Mouse (Mus musculus): ENCODE measurements around the gene Dirc2. TPM values are rescaled to one million over a fixed set of nuclear protein-coding genes. Genes with fewer than 3 reads are reported as not detected.

Gene Dirc2
- polyA plus RNA-seq, 1 experiment from 2014 or later = 17.3 TPM

DNA sequence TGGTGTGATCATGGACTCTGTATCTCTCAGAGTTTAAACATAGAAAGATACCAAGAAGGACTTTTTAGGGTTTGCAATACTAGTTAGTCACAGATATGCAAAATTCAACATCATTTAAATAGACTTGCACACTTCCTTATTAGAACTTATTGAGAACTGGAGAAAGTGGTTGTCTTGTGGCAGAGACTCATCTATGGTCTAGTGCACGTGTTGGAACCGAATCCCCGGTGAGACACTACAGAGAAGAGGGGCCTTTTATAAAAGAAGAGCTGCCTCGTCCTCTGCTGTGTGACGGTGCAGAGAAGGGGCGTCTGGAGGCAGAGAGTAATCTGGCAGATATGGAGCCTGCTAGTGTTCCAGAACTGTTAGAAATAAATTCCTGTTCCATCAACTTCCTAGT is 44.6 kb downstream of the Dirc2 start:
- no peak for DNase-seq (ENCODE audit: low spot score)
- no peak overlapping the region for H3K27ac ChIP-seq
- WGBS = 76% methylated on average over 6 of the region's 6 CpGs
- no peaks in the 10 kb centered on the region for H3K27me3 ChIP-seq (ENCODE audit: insufficient read depth, poor library complexity, severe bottlenecking)
- H3K4me3 ChIP-seq = no peak overlapping the region
- no peaks in the 10 kb centered on the region for H3K9me3 ChIP-seq
- peaks cover 12% of the 10 kb centered on the region for H3K36me3 ChIP-seq
- H3K4me1 ChIP-seq (replicated peaks) = peaks cover 11% of the 10 kb centered on the region

DNA sequence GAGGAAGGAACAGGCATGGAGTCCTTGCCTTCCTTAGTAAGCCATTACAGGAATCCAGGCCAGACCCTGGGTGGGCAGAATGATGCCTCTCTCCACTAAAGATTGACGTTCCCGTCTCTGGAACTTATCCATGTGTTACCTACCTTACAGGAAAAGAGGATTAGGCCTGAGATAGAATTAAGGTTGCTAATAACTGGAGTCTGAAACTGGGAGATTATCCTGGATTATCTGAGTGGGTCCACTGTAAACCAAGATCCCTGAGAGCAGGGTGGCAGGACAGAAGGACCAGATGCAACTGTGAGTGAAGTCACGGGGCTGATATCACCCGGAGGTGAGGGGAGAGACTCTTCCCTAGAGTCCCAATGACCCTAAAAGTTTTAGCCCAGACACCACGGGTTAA is 51.4 kb downstream of the Dirc2 start:
- DNase-seq (ENCODE audit: low spot score) = no peak
- H3K27ac ChIP-seq = no peak overlapping the region
- H3K27me3 ChIP-seq (ENCODE audit: insufficient read depth, poor library complexity, severe bottlenecking) = no peaks in the 10 kb centered on the region
- H3K36me3 ChIP-seq = peaks cover 21% of the 10 kb centered on the region
- H3K4me1 ChIP-seq (replicated peaks) = peaks cover 6% of the 10 kb centered on the region
- no peak overlapping the region for H3K4me3 ChIP-seq
- H3K9me3 ChIP-seq = peaks cover 2% of the 10 kb centered on the region; the same call in 1 of the 2 replicates
- WGBS = 86% methylated on average over 5 of the region's 5 CpGs

DNA sequence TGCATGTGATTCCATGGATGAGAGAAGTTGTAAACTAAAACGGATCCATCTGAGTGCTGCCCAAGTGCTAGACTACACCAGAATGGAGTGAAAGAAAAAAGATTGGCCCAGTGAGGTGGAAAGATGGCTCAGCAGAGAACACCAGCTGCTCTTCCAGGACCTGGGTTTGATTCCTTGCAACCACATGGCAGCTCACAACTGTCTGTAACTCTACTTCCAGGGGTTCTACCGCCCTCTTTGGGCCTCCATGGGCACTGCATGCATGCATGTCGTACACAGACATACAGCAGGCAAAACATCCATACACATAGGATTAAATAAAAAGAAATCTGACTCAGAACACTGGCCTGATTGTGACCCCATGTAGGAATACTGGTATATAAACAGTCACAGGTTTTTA is 52.9 kb downstream of the Dirc2 start:
- no peak for DNase-seq (ENCODE audit: low spot score)
- 78% methylated on average over 3 of the region's 3 CpGs for WGBS
- Histone ChIP-seq H3K36me3 (peaks cover 18% of the 10 kb centered on the region), H3K4me3 (no peak overlapping the region), H3K27me3 (ENCODE audit: insufficient read depth, poor library complexity, severe bottlenecking) (no peaks in the 10 kb centered on the region), H3K4me1 (replicated peaks) (peaks cover 9% of the 10 kb centered on the region), H3K9me3 (peaks cover 2% of the 10 kb centered on the region; the same call in 1 of the 2 replicates), H3K27ac (no peak overlapping the region)

DNA sequence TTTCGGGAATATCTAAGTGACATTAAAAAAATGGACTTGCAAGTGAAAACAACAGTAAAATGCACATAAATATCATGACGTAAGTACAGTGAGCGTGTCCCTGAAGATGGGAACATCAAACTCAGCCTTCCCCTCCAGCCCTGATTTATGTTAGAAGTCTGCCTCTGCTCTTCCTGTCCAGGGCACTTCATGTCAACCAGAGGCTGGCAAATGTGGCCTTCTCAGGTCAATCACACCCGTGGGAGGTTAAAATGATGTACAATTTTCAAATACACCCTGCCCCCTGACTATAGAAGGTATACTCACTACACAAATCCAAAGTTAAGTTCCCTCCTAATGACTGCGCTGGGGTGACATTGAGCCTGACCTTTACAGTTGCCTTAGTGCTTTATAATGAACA is 53.4 kb downstream of the Dirc2 start:
- peaks cover 2% of the 10 kb centered on the region; the same call in 1 of the 2 replicates for H3K9me3 ChIP-seq
- no peak overlapping the region for H3K4me3 ChIP-seq
- H3K36me3 ChIP-seq = peaks cover 18% of the 10 kb centered on the region
- H3K27ac ChIP-seq = no peak overlapping the region
- peaks cover 13% of the 10 kb centered on the region for H3K4me1 ChIP-seq (replicated peaks)
- no peak for DNase-seq (ENCODE audit: low spot score)
- no peaks in the 10 kb centered on the region for H3K27me3 ChIP-seq (ENCODE audit: insufficient read depth, poor library complexity, severe bottlenecking)
- WGBS = 91% methylated on average over 5 of the region's 5 CpGs

DNA sequence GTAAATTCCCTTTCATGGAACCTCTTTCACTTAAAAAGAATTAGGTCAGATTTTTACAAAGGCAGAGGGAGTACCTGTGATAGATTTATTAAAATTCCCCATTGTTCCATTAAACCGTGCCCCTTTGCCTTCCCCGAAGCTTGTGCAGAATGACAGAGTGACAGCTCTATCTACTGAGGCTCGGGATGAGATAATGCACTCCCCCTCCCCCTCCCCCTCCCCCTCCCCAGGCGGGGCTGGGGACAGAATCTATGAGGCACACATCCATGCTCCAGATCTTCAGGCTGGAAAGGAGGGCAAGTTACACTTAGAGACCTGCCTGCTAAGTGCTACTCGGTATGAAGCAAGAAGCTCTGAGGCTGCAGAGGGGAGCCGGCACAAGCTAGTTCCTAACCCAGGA is 53.8 kb downstream of the Dirc2 start:
- Histone ChIP-seq H3K9me3 (peaks cover 2% of the 10 kb centered on the region; the same call in 1 of the 2 replicates), H3K27ac (no peak overlapping the region), H3K36me3 (peaks cover 18% of the 10 kb centered on the region), H3K4me3 (no peak overlapping the region), H3K4me1 (replicated peaks) (peaks cover 17% of the 10 kb centered on the region), H3K27me3 (ENCODE audit: insufficient read depth, poor library complexity, severe bottlenecking) (no peaks in the 10 kb centered on the region)
- WGBS = 48% methylated on average over 6 of the region's 6 CpGs
- DNase-seq (ENCODE audit: low spot score) = peak; percentile 30

DNA sequence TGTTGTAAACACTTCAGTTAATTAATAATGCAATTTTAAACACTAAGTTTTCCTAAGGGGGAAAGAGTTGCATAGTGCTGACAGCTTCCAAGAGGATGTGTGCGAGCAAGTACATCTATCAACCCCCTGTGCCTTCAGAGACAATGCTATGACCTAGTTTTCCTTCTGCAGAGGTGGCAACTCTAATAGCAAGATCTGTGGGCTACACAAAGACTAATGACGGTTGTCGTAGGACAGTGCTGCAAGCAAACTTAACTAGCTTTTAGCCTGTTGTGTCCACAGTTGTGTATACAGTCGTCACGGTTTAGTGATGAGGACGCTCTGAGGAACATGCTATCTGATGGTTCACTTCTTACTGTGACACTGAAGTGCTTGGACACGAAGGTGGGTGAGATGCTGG is 54.5 kb downstream of the Dirc2 start:
- DNase-seq (ENCODE audit: low spot score) = no peak
- WGBS = 95% methylated on average over 7 of the region's 7 CpGs
- H3K27me3 ChIP-seq (ENCODE audit: insufficient read depth, poor library complexity, severe bottlenecking) = no peaks in the 10 kb centered on the region
- H3K4me1 ChIP-seq (replicated peaks) = peaks cover 18% of the 10 kb centered on the region
- H3K4me3 ChIP-seq = no peak overlapping the region
- H3K9me3 ChIP-seq = peaks cover 2% of the 10 kb centered on the region; the same call in 1 of the 2 replicates
- peaks cover 18% of the 10 kb centered on the region for H3K36me3 ChIP-seq
- H3K27ac ChIP-seq = no peak overlapping the region

DNA sequence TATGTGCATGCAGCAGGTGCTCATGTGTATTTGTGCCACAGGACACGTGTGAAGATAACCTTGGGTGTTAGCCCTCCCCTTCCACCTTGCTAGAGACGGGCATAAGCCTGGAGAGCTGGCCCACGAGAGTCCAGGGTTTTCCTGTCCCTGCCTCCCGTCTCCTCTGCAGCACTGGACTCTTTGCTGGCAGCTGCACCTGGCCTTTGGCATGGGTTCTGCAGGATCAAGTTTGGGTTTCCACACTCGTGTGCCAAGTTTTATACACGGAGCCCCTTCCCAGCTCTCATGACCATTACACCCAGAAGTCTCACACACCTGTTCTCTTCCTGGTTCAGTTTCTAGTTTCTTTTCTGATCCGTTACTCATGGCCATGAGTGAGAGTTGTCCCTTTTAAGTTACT is 55.5 kb downstream of the Dirc2 start:
- peaks cover 2% of the 10 kb centered on the region; the same call in 1 of the 2 replicates for H3K9me3 ChIP-seq
- H3K27ac ChIP-seq = no peak overlapping the region
- H3K4me1 ChIP-seq (replicated peaks) = peaks cover 18% of the 10 kb centered on the region
- peaks cover 12% of the 10 kb centered on the region for H3K36me3 ChIP-seq
- no peak overlapping the region for H3K4me3 ChIP-seq
- H3K27me3 ChIP-seq (ENCODE audit: insufficient read depth, poor library complexity, severe bottlenecking) = no peaks in the 10 kb centered on the region
- WGBS = 91% methylated on average over 7 of the region's 7 CpGs
- DNase-seq (ENCODE audit: low spot score) = no peak

DNA sequence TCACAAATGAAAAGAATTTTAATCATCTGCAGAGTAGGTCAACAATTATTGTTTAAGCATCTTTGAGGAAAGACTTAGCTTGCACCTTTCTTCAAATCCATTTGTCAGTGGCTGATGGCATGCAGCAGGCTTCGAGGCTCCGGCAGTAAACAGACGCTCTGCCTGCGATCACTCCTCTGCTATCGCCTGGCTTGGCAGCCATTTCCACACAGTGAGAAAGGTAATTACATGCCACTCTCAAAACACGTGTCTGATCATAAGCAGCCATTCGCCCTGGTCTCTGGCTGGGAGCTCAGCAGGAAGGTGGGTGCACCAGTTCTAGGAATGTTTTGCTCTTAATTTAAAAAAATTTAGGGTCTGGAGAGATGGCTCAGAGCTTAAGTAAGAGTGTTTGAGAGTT is 58.2 kb downstream of the Dirc2 start:
- DNase-seq (ENCODE audit: low spot score) = no peak
- WGBS = 78% methylated on average over 7 of the region's 7 CpGs

DNA sequence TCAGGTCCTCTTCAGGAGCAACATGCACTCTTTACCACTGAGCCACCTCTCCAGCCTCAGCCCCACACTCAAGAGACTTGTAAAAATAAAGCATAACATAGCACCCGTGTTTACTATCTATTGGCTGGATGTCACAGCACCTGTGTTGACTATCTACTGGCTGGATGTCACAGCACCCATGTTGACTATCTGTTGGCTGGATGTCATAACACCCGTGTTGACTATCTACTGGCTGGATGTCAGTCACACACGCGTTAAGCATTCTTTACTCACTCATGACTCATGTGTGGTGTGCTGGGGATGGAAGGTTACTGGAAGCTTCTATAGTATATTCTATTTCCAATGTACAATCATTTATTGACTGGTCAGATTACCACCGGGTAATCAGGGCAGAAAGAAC is 62.2 kb downstream of the Dirc2 start:
- 95% methylated on average over 5 of the region's 5 CpGs for WGBS
- no peaks in the 10 kb centered on the region for H3K9me3 ChIP-seq
- peaks cover 21% of the 10 kb centered on the region for H3K4me1 ChIP-seq (replicated peaks)
- no peak for DNase-seq (ENCODE audit: low spot score)
- no peaks in the 10 kb centered on the region for H3K27me3 ChIP-seq (ENCODE audit: insufficient read depth, poor library complexity, severe bottlenecking)
- H3K27ac ChIP-seq = no peak overlapping the region
- H3K36me3 ChIP-seq = peaks cover 6% of the 10 kb centered on the region; the same call in 1 of the 2 replicates
- no peak overlapping the region for H3K4me3 ChIP-seq

More for the DNA sequence above, 58.2 kb downstream of the Dirc2 start:
- no peak overlapping the region for H3K4me3 ChIP-seq
- no peaks in the 10 kb centered on the region for H3K27me3 ChIP-seq (ENCODE audit: insufficient read depth, poor library complexity, severe bottlenecking)
- H3K9me3 ChIP-seq = no peaks in the 10 kb centered on the region
- peaks cover 3% of the 10 kb centered on the region for H3K36me3 ChIP-seq
- peaks cover 18% of the 10 kb centered on the region for H3K4me1 ChIP-seq (replicated peaks)
- no peak overlapping the region for H3K27ac ChIP-seq

DNA sequence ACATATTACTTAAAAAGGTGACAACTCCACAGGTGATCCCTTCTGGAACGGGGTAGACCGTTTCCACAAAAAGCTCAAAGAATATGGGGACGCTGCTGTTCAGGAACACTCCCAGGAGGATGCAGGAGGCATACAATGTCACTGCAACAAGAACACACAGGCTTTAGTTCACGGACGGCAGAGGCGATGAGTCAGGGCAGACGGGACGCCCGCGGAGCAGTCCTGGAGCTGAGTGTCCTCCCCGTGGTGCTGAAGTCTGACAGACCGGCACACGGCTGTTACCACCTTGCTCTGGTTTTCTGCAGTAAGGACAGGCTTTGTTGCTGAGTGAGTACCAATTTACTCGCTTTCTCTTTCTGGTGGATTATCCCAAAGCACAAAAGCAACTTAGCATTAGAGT is 64.4 kb downstream of the Dirc2 start:
- peaks cover 18% of the 10 kb centered on the region for H3K4me1 ChIP-seq (replicated peaks)

DNA sequence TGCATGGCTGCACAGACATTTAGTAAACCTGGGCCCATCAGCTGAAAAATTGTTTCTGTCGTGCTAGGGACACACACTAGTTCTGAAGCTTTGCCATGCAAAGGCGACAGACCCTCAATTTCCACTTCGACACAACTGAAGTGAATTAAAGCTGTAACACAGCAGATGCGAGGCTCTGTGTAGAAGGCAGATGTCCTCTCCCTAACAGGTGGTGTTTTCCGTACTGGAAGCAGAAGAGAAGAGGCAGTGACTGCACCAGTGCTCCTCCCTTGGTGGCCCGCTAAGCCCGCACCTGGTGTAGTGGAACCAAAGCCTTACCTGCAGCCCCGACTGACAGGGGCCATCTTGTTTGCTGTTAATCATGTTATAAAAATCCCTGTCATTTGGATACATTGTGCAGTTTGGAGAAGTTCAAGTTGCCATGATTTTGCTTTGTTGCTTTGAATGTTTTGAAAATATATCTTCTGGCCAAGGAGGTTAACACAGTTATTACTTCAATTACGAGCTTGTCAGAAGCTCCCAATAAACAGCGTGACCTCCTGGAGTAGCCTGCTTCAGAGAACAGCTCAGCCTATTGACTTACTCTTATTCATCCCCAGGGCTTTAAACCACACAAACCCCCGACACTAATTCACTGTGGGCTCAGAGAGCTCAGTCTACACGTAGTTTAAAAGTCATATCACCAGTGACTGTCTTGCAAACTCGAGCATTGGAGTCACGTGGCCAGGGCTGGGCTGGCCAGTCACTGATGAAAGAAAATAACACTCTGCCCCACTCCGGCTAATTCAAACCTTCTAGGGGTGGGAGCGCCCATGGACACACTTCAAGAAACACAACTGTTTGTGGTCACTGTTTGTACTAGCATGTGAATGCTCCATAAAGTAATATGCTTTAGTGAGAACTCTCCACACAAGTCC is 65.1 kb downstream of the Dirc2 start:
- no peak overlapping the region for H3K4me3 ChIP-seq
- H3K9me3 ChIP-seq = no peaks in the 10 kb centered on the region
- H3K27me3 ChIP-seq (ENCODE audit: insufficient read depth, poor library complexity, severe bottlenecking) = no peaks in the 10 kb centered on the region
- H3K27ac ChIP-seq = no peak overlapping the region
- no peak for DNase-seq (ENCODE audit: low spot score)
- H3K4me1 ChIP-seq (replicated peaks) = peaks cover 18% of the 10 kb centered on the region
- 73% methylated on average over 16 of the region's 16 CpGs for WGBS
- H3K36me3 ChIP-seq = peaks cover 6% of the 10 kb centered on the region; the same call in 1 of the 2 replicates

More for the DNA sequence above, 64.4 kb downstream of the Dirc2 start:
- no peak for DNase-seq (ENCODE audit: low spot score)
- Histone ChIP-seq H3K36me3 (peaks cover 6% of the 10 kb centered on the region; the same call in 1 of the 2 replicates), H3K4me3 (no peak overlapping the region), H3K27ac (no peak overlapping the region), H3K27me3 (ENCODE audit: insufficient read depth, poor library complexity, severe bottlenecking) (no peaks in the 10 kb centered on the region), H3K9me3 (no peaks in the 10 kb centered on the region)
- 70% methylated on average over 14 of the region's 14 CpGs for WGBS

DNA sequence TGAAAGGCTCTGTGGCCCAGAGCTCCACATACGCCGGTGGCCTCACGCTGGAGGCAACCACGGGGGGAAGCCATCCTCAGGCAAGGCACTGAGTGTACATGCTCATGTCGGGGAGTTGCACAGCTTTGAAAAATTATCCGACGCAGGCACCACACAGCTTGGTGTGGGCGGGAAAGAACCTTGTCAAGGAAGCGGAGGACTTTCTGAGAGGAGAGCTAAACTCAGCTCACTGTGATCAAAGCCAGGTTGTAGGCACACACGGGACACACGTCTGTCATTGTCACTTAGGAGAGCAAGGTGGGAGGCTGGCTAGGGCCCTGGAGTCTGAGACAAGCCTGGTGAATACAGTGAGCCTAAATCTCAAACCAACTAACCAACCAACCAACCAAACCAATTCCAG is 67.3 kb downstream of the Dirc2 start:
- WGBS = 47% methylated on average over 11 of the region's 11 CpGs
- peaks cover 18% of the 10 kb centered on the region for H3K4me1 ChIP-seq (replicated peaks)

DNA sequence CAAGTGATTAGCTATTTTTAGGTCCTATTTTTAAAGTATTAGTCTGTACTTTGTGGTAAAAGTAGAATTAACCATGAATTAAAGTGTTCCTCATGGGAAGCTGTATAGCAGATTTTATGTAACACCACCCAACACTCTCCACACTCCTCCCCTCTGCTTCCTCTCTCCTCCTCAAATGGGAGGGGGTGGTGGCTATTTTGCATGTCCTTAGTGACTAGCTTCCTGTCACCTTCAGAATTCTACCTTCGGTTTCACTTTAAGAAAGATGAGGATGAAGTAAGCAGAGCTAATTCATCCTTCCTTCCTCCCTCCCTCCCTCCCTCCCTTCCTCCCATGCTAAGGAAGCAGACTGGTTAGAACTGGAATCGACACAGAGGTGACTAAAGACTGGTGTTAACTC is 73.1 kb downstream of the Dirc2 start:
- H3K27ac ChIP-seq = no peak overlapping the region
- H3K9me3 ChIP-seq = peaks cover 4% of the 10 kb centered on the region; the same call in 1 of the 2 replicates
- 79% methylated on average over 2 of the region's 2 CpGs for WGBS
- no peak overlapping the region for H3K4me3 ChIP-seq
- H3K36me3 ChIP-seq = peaks cover 21% of the 10 kb centered on the region
- no peak for DNase-seq (ENCODE audit: low spot score)
- no peaks in the 10 kb centered on the region for H3K27me3 ChIP-seq (ENCODE audit: insufficient read depth, poor library complexity, severe bottlenecking)
- peaks cover under 1% of the 10 kb centered on the region; the same call in 1 of the 2 replicates for H3K4me1 ChIP-seq (replicated peaks)

More for the DNA sequence above, 67.3 kb downstream of the Dirc2 start:
- DNase-seq (ENCODE audit: low spot score) = no peak
- peaks cover 14% of the 10 kb centered on the region for H3K36me3 ChIP-seq
- no peaks in the 10 kb centered on the region for H3K27me3 ChIP-seq (ENCODE audit: insufficient read depth, poor library complexity, severe bottlenecking)
- H3K4me3 ChIP-seq = no peak overlapping the region
- no peaks in the 10 kb centered on the region for H3K9me3 ChIP-seq
- H3K27ac ChIP-seq = no peak overlapping the region
